Comparison of ENCODE assay signal across 8 mouse cellular contexts in genomic region chr3:87030855-87031254, GRCm38 (mm10). TPM values are rescaled to one million over a fixed set of nuclear protein-coding genes. Genes with fewer than 3 reads are reported as not detected.
DNase-seq lines count a peak whose midpoint lies in the region; ATAC-seq lines count a peak whose summit lies in the region.
"Had no signal": no experiment of that assay in that cellular context is flagged by ENCODE, and none has a peak within 500 bp of the region (broad histone marks: within the 10 kb centered on the region; RNA-seq: fewer than 3 reads in every experiment).

No protein-coding gene starts in this region.

- no peak overlapping the region for H3K27ac ChIP-seq in lung, embryonic 16.5 days (ENCODE audit: low read length)

- H3K9me3 ChIP-seq in lung, embryonic 16.5 days (ENCODE audit: control insufficient read depth, low read length): no peaks in the 10 kb centered on the region
- H3K9me3 ChIP-seq: megakaryocyte, embryonic 14.5 days had no signal

- no peak overlapping the region for H3K4me3 ChIP-seq in lung, embryonic 16.5 days (ENCODE audit: low read length)
- H3K4me3 ChIP-seq: megakaryocyte, embryonic 14.5 days had no signal

- 19% methylated on average over 6 of the region's 6 CpGs for WGBS in lung, embryonic 16.5 days

- no peaks in the 10 kb centered on the region for H3K27me3 ChIP-seq in lung, embryonic 16.5 days (ENCODE audit: control insufficient read depth, insufficient read depth, low read depth, low read length)

- peak; percentile 61 for ATAC-seq in CD4-positive, CD25-positive, alpha-beta regulatory T cell, adult 4 months
- peak; percentile 49; the same call in 1 of the 2 replicates for ATAC-seq in lung, embryonic 16.5 days (ENCODE audit: low read depth)

- DNase-seq in Muller cell, postnatal 12 days (ENCODE audit: inconsistent ontology term): peak; percentile 68
- peak; percentile 32 for DNase-seq in cerebellum, adult 9-11 months
- DNase-seq in frontal cortex, postnatal 14 days (ENCODE audit: low spot score in 2 of 2): peak; percentile 43 to 53
- DNase-seq in kidney, postnatal 36 days: peak; percentile 52 to 79
- peak; percentile 75 to 79 for DNase-seq in right cerebral cortex, postnatal 10 days (ENCODE audit: low spot score in 2 of 2)

- H3K4me2 ChIP-seq in lung, embryonic 16.5 days (ENCODE audit: low read depth, low read length): no peak overlapping the region

- H3K4me1 ChIP-seq in lung, embryonic 16.5 days (replicated peaks; ENCODE audit: control insufficient read depth, insufficient read depth, low read length): no peaks in the 10 kb centered on the region
- H3K4me1 ChIP-seq: megakaryocyte, embryonic 14.5 days had no signal

- H3K36me3 ChIP-seq in lung, embryonic 16.5 days (ENCODE audit: control insufficient read depth, insufficient read depth, low read length): no peaks in the 10 kb centered on the region

- H3K9ac ChIP-seq in lung, embryonic 16.5 days (ENCODE audit: low read length): no peak overlapping the region

RNA-seq across cellular contexts. Expression of gene Cd1d1, which starts 31.6 kb away (rescaled TPM):
- 100 to 1,000 TPM; 133 to 178 TPM for polyA plus RNA-seq in CD4-positive, CD25-positive, alpha-beta regulatory T cell, adult 4 months (2017; shearing (Covaris generic))
- polyA plus RNA-seq in lung, embryonic 16.5 days (2015; fragmentation: Nextera tagmentation; extraction: Ambion mirVana): 37.7 and 38.6 TPM in 2 replicates
